Mouse (Mus musculus): ENCODE results near the gene Cnot4. TPM values are rescaled to one million over a fixed set of nuclear protein-coding genes. Genes with fewer than 3 reads are reported as not detected.
A peak's percentile ranks its signal among the peaks of the same experiment; 100 is the strongest.

Gene Cnot4
- polyA plus RNA-seq, 1 experiment from 2014 or later = 36.3 TPM

DNA sequence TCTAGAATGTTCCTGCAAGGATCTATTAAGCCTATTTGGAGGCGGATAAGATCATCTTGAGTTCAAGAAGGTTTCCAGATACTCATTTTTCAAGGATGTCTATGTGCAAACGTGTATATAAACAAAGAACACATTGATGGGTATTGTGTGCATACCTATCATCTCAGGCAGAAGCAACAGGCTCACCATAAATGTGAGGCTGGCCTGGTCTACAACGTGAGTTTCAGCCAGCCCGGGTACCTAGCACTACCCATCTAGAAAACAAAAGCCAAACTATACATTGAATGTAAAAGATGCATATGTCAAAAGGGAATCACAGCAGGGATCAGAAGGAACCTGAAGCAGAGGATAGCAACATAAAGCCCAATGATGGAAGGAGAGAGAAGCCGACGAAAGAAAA lies 103.3 kb downstream of the Cnot4 start:
- ATAC-seq (ENCODE audit: low FRiP score) = no peak
- Histone ChIP-seq H3K27ac (no peak overlapping the region), H3K9ac (no peak overlapping the region), H3K27me3 (no peaks in the 10 kb centered on the region), H3K36me3 (no peaks in the 10 kb centered on the region), H3K9me3 (no peaks in the 10 kb centered on the region), H3K4me3 (no peak overlapping the region), H3K4me1 (replicated peaks) (0 out of 2 replicates have a peak, but pooled peaks cover 9% of the 10 kb centered on the region), H3K4me2 (no peak overlapping the region)
- 81% methylated on average over 6 of the region's 6 CpGs for WGBS

DNA sequence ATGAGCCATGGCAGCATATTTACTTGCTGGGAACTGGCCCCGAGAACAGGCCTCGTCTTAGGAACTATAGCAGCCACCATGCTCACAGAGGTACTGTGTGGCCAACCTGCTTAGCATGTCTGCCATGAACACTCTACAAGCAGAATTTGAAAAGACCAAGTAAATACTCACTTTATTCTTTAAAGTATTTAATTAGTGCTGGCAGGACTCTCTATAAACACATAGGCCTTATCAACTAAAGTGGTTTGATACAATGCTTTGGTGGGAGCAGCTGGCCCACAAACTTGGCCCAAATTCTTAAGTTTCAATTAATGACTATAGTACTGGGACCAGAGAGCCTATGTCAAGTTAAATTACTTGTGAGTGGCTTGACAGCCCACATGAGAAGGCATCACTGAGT lies 105.5 kb downstream of the Cnot4 start:
- Histone ChIP-seq H3K27me3 (no peaks in the 10 kb centered on the region), H3K4me2 (no peak overlapping the region), H3K4me3 (no peak overlapping the region), H3K27ac (no peak overlapping the region), H3K36me3 (peaks cover 2% of the 10 kb centered on the region), H3K9me3 (no peaks in the 10 kb centered on the region), H3K9ac (no peak overlapping the region), H3K4me1 (replicated peaks) (0 out of 2 replicates have a peak, but pooled peaks cover 9% of the 10 kb centered on the region)
- WGBS = 94% methylated on average over 2 of the region's 2 CpGs
- no peak for ATAC-seq (ENCODE audit: low FRiP score)

DNA sequence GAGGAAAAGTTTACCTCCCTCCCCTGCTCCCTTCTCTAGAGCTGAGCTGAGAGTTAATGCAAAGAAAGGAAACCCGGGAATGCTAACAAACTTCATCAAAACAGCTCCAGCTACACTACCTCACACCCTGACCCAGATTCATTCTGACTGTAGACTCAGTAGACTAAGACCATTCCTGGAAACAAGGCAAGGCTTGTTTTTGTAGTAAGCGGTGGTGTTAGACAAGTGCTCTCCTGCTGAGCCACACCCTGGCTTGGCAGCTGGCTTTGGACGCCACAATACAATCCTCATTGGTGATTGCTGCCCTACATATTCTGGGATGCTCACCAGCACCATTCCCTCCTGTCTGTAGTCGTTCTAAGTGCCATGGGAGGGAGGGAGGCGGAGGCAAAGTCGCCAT lies 106.3 kb downstream of the Cnot4 start:
- Histone ChIP-seq H3K9me3 (no peaks in the 10 kb centered on the region), H3K27me3 (no peaks in the 10 kb centered on the region), H3K4me2 (no peak overlapping the region), H3K36me3 (peaks cover 8% of the 10 kb centered on the region), H3K4me1 (replicated peaks) (0 out of 2 replicates have a peak, but pooled peaks cover 9% of the 10 kb centered on the region), H3K9ac (no peak overlapping the region), H3K4me3 (no peak overlapping the region), H3K27ac (no peak overlapping the region)
- WGBS = 63% methylated on average over 6 of the region's 6 CpGs
- no peak for ATAC-seq (ENCODE audit: low FRiP score)

DNA sequence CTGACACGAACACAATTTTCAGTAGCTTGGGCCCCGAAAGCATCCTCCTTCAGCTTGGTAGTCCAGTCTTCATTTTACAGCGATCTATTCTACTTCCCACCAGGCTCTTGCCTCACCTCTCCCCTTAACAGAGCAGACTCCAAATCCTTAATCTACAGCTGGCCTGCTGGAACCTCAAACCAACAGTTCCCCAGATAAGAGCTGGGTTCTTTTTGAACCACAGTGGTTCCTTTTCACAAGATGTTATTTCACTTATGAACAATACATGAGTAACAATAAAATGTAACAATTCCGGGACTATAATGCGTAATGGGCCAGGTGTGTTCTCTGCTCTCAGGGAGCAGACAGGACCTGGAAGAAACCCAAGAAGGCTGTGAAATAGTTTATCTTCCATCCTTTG lies 116.9 kb downstream of the Cnot4 start:
- Histone ChIP-seq H3K9ac (no peak overlapping the region), H3K27me3 (no peaks in the 10 kb centered on the region), H3K9me3 (no peaks in the 10 kb centered on the region), H3K4me3 (no peak overlapping the region), H3K4me1 (replicated peaks) (no peaks in the 10 kb centered on the region), H3K4me2 (no peak overlapping the region), H3K27ac (no peak overlapping the region), H3K36me3 (peaks cover 14% of the 10 kb centered on the region)
- no peak for ATAC-seq (ENCODE audit: low FRiP score)
- 97% methylated on average over 5 of the region's 5 CpGs for WGBS

DNA sequence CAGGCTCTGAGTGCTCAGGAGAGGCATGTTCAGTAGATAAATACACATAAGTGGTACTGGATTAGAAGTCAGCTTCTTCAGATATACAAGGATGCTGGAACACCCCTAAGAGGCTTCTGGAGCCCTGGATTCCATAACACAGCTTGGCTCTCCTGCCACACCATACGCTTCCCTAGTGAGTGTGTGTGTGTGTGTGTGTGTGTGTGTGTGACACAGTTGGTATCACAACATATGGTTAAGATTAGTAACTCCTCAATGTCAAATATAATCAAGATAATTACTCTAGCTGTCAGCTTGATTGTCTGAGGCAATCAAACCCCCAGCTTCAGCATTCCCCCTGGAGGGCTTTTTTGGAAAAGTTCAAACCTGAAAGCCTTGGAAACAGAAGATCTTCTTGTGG lies 121.6 kb downstream of the Cnot4 start:
- Histone ChIP-seq H3K27ac (no peak overlapping the region), H3K9ac (no peak overlapping the region), H3K4me3 (no peak overlapping the region), H3K36me3 (0 out of 2 replicates have a peak, but pooled peaks cover 4% of the 10 kb centered on the region), H3K4me1 (replicated peaks) (no peaks in the 10 kb centered on the region), H3K27me3 (no peaks in the 10 kb centered on the region), H3K9me3 (no peaks in the 10 kb centered on the region), H3K4me2 (no peak overlapping the region)
- 82% methylated on average over 1 of the region's 1 CpGs for WGBS
- ATAC-seq (ENCODE audit: low FRiP score) = no peak

DNA sequence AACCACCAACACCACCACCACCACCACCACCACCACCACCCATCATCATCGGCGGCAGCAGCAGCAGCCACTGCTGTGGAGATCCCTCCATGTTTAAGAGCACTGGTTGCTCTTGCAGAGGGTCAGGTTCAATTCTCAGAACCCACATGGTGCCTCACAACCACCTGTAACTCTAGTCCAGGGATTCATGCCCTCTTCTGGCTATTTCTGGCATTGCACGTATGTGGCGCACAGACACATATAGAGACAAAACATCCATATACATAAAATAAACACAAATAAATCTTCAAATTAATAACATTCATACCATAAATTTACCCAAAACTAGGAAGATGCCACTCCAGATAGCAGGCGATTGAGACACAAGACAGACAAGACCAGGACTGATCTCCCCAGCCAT lies 122.8 kb downstream of the Cnot4 start:
- Histone ChIP-seq H3K27me3 (no peaks in the 10 kb centered on the region), H3K4me2 (no peak overlapping the region), H3K4me1 (replicated peaks) (no peaks in the 10 kb centered on the region), H3K9me3 (no peaks in the 10 kb centered on the region), H3K9ac (no peak overlapping the region), H3K36me3 (no peaks in the 10 kb centered on the region), H3K4me3 (no peak overlapping the region), H3K27ac (no peak overlapping the region)
- no peak for ATAC-seq (ENCODE audit: low FRiP score)
- 97% methylated on average over 5 of the region's 5 CpGs for WGBS

DNA sequence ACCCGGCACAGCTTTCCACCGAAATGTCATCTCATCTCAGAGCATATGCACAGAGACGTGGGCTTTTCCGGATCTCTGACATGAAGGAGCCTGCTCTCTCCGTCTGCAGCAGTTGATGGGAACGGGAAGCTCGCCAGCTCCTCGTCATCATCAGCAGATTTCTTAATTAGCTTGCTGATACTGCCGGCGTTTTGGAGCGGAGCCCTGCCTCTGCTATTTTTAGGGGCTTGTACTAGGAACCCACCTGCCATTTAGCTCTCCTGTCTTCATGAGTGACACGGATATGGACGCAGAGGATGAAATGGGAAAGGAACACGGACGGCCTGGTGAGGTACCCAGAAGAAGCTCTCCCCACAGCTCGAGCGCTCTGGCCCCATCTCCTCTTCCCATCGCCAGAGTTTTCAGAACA lies 131.3 kb downstream of the Cnot4 start:
- H3K27me3 ChIP-seq = no peaks in the 10 kb centered on the region
- no peaks in the 10 kb centered on the region for H3K36me3 ChIP-seq
- WGBS = 83% methylated on average over 18 of the region's 18 CpGs
- no peak overlapping the region for H3K4me2 ChIP-seq
- no peak for ATAC-seq (ENCODE audit: low FRiP score)
- no peak overlapping the region for H3K27ac ChIP-seq
- H3K4me1 ChIP-seq (replicated peaks) = 0 out of 2 replicates have a peak, but pooled peaks cover 3% of the 10 kb centered on the region
- no peaks in the 10 kb centered on the region for H3K9me3 ChIP-seq
- H3K4me3 ChIP-seq = no peak overlapping the region
- no peak overlapping the region for H3K9ac ChIP-seq

DNA sequence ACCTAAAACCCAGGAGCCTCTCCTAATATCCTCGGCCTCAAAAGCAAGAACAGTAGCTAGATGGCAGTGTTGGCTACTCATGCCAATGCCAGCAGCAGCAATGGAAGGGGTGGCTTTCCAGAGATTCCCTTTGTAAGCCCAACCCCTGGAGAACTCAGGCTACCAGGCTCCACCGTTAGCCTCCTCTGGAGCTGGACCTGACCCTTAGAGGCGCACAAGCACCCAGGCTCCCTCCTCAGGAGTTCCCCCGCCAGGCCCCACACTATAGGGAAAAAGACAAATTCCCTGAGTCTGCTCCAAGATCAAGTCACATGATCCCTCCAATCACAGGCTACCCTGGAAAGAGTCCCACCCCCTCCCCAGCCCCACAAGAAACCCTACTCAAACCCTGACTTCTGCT lies 134.4 kb downstream of the Cnot4 start:
- peak overlapping the region; percentile 28 for H3K4me2 ChIP-seq
- H3K9me3 ChIP-seq = no peaks in the 10 kb centered on the region
- no peaks in the 10 kb centered on the region for H3K27me3 ChIP-seq
- H3K4me1 ChIP-seq (replicated peaks) = peaks cover 8% of the 10 kb centered on the region; the same call in 1 of the 2 replicates
- H3K9ac ChIP-seq = 0 out of 2 replicates have a peak overlapping the region, but pooled peaks have one; percentile 24
- H3K27ac ChIP-seq = no peak overlapping the region
- no peaks in the 10 kb centered on the region for H3K36me3 ChIP-seq
- H3K4me3 ChIP-seq = no peak overlapping the region
- peak; percentile 47 for ATAC-seq (ENCODE audit: low FRiP score)
- WGBS = 15% methylated on average over 4 of the region's 4 CpGs

DNA sequence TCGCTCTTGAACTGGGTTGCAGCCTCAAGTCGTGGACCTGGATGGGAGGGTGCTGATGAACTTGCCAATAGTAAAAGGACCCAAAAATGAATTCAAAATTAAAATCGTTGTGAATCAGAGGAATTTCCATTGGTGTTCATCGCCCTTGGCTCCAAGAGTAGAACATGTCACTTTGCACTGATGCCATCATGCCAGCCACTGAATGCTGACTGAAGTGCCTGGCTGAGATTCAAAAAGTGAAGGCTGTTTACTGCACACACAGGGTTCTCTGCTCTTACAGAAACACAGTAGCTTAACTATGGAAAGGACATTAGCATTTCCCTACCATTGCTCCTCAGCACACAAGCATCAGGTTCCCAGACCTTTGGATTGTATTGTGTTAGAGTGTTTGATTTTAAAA lies 137.0 kb downstream of the Cnot4 start:
- Histone ChIP-seq H3K27ac (no peak overlapping the region), H3K36me3 (no peaks in the 10 kb centered on the region), H3K4me3 (no peak overlapping the region), H3K9ac (no peak overlapping the region), H3K4me1 (replicated peaks) (peaks cover 8% of the 10 kb centered on the region; the same call in 1 of the 2 replicates), H3K27me3 (no peaks in the 10 kb centered on the region), H3K4me2 (no peak overlapping the region), H3K9me3 (no peaks in the 10 kb centered on the region)
- no peak for ATAC-seq (ENCODE audit: low FRiP score)
- WGBS = 81% methylated on average over 4 of the region's 4 CpGs

DNA sequence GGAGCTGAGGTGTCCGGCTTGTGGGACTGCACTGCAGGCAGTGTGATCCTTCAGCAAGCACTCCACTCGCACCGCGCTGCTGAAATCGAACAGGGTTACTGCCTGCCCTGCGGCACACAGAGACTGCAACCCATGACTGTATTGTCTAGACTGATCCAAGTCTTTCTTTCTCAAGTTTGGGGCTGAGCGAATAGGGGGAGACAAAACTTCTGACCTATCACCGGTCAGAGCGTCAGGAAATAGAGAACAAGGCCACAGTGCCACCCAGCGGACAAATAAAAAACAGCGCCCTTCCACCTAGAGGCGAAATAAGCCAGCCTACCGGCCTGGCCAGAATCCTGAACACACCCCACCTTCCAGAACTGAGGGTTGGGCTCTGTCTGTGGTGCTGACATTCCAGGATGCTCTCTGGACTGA lies 138.3 kb downstream of the Cnot4 start:
- Histone ChIP-seq H3K4me3 (peak overlapping the region; percentile 20; the same call in 1 of the 2 replicates), H3K4me2 (peak overlapping the region; percentile 46), H3K4me1 (replicated peaks) (peaks cover 8% of the 10 kb centered on the region; the same call in 1 of the 2 replicates), H3K9ac (no peak overlapping the region), H3K27me3 (no peaks in the 10 kb centered on the region), H3K36me3 (no peaks in the 10 kb centered on the region), H3K9me3 (no peaks in the 10 kb centered on the region), H3K27ac (no peak overlapping the region)
- ATAC-seq (ENCODE audit: low FRiP score) = peak; percentile 55
- WGBS = 5% methylated on average over 13 of the region's 13 CpGs

DNA sequence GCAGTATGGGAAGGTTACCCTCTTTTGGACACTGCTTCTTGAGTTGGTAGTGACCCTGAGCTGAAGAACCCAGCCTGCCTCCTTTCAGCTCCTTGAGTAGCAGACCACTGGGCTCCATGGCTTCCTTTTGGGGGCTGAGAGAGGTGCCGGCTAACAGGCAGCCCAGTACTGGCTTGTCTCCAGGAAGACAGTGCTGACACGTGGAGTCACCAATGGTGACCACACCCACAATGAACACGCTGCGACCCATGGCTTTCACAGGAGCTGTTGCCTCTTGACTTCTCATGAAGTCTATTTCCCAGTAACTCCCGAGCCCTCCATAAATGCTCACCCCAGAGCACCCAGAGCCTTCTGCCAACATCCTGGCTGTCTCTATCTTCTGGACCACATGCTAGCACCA lies 138.8 kb downstream of the Cnot4 start:
- H3K4me2 ChIP-seq = no peak overlapping the region
- no peaks in the 10 kb centered on the region for H3K27me3 ChIP-seq
- H3K9ac ChIP-seq = no peak overlapping the region
- 70% methylated on average over 5 of the region's 5 CpGs for WGBS
- no peaks in the 10 kb centered on the region for H3K9me3 ChIP-seq
- H3K36me3 ChIP-seq = no peaks in the 10 kb centered on the region
- ATAC-seq (ENCODE audit: low FRiP score) = no peak
- no peak overlapping the region for H3K4me3 ChIP-seq
- no peak overlapping the region for H3K27ac ChIP-seq
- H3K4me1 ChIP-seq (replicated peaks) = peaks cover 8% of the 10 kb centered on the region; the same call in 1 of the 2 replicates

DNA sequence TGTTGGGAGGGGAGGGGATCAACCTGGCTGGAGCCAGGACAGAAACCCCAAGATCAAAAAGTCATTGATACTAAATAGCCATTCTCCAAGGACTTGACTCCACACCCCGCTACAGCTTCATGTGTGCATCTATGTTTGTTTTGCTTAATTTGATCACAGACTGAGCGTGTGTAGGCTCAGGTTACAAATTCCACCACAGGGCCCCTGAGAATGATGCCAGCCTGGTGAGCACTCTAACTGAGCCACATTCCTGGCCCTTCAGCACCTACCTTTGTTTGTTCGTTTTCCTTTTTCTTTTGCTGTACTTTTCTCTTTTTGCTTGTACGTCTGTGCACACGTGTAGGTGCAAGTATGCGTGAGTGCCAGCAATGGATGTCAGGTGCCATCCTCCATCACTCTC lies 144.3 kb downstream of the Cnot4 start:
- WGBS = 73% methylated on average over 6 of the region's 6 CpGs
- no peak overlapping the region for H3K27ac ChIP-seq
- no peak overlapping the region for H3K9ac ChIP-seq
- ATAC-seq (ENCODE audit: low FRiP score) = no peak
- H3K27me3 ChIP-seq = 0 out of 2 replicates have a peak, but pooled peaks cover 3% of the 10 kb centered on the region
- H3K4me2 ChIP-seq = no peak overlapping the region
- H3K4me1 ChIP-seq (replicated peaks) = peaks cover 12% of the 10 kb centered on the region
- no peak overlapping the region for H3K4me3 ChIP-seq
- H3K36me3 ChIP-seq = no peaks in the 10 kb centered on the region
- H3K9me3 ChIP-seq = no peaks in the 10 kb centered on the region

DNA sequence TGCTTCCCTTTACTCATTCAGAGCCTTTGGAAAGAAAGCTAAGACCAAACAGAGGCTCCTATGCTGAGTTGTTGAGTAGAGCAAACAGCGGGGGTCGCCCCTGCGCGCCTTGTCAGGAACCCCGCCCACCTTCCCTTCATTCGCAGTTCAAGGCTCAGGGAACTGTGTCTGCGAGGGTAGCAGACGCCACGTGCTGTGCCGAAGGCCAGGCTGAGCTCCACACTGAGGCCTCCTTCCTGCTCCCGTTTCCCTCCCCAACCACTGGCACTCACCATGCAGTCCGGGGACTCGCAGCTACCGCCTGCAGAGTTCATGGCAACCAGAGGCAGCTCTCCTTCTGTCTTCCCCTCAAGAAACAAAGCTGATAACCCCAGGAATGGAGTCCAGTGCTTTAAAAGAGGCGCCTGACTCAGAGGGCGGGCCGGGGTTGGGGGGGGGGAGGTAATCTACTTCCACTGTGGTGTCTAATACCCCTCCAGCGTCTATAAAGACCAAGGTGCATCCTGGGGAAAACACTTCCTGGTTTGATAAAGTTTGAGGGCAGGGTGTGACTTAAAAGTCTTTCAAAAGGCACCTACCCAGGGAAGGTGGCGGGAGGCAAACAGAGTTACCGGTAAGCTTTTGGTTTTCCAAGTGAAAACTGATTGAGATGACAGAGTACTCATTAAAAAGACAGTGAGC lies 145.3 kb downstream of the Cnot4 start, which contains the start of gene Slc23a4:
TSS of gene Slc23a4 (minus strand) at position 324 of the 681 bp plus-strand sequence.
- 0 out of 2 replicates have a peak, but pooled peaks cover 3% of the 10 kb centered on the region for H3K27me3 ChIP-seq
- peaks cover 12% of the 10 kb centered on the region for H3K4me1 ChIP-seq (replicated peaks)
- H3K9ac ChIP-seq = no peak within 1 kb of the TSS
- peak within 1 kb of the TSS; percentile 14; the same call in 1 of the 2 replicates for H3K4me3 ChIP-seq
- no peaks in the 10 kb centered on the region for H3K9me3 ChIP-seq
- WGBS = 5% methylated on average over 20 of the region's 20 CpGs
- H3K36me3 ChIP-seq = no peaks in the 10 kb centered on the region
- 0 out of 2 replicates have a peak, but pooled peaks have one; percentile 49 for ATAC-seq (ENCODE audit: low FRiP score)
- H3K27ac ChIP-seq = no peak within 1 kb of the TSS
- H3K4me2 ChIP-seq = peak within 1 kb of the TSS; percentile 39
